Mouse (Mus musculus) lung, adult 2 months (tissue): ENCODE results near the gene Smc3.

Experiments
- CTCF ChIP-seq: fragments of 200-500 bp; IDR thresholded peaks from 2 replicates; pipeline ENCODE4 v1.5.1; 2011; ENCODE audit warnings: mild to moderate bottlenecking, low read length, control low read depth; ENCODE audit not compliant: insufficient read depth
- POLR2A ChIP-seq: fragments of 200-500 bp; IDR thresholded peaks from 2 replicates; pipeline ENCODE4 v1.6.1; 2011; ENCODE audit warnings: low read depth, mild to moderate bottlenecking, control low read depth, low read length, borderline replicate concordance; ENCODE audit errors: extremely low read depth

DNA sequence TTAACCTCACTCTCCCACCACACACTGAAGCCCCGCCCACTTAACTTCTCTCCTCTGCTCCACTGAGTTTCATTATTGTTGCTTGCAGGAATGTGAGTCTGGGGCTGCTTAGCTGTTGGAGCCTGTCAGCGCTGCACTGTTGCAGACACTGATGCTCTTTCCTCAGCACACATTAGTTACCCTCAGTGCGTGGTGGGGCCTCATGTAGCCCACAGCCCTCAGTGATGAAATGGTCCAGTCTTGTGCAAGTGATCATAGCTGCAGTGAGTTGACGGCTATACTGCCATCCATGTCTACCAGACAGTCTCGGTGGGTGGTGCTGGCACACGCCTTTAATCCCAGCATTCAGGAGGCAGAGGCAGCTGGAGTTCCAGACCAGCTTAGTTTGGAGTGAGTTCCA lies 8.7 kb downstream of the Smc3 start:
- TF ChIP-seq CTCF (no peak), POLR2A (no peak)
